Mouse (Mus musculus) limb, embryonic 11.5 days (tissue): Measurements from ENCODE around the gene Rpl12. TPM values are rescaled to one million over a fixed set of nuclear protein-coding genes. Genes with fewer than 3 reads are reported as not detected.
"Not testable (repeated sequence)": the region's sequence is repeated elsewhere in the genome, so short reads cannot be mapped to it uniquely, and the experiment has no call there.

ENCODE experiments used
- ATAC-seq: fragments of 200-750 bp; cut with Nextera tagmentation; 2 replicates; pipeline ENCODE4 v1.8.0; 2017; ENCODE audit warnings: low read depth; ENCODE audit not compliant: insufficient number of reproducible peaks, low FRiP score, low TSS enrichment
- DNase-seq: peaks from one replicate; pipeline ENCODE4 v3.0.0-alpha.2; 2015; ENCODE audit warnings: low spot score
- H3K27ac ChIP-seq: fragments of 300-500 bp; sonication (generic); replicated peaks from 2 replicates; pipeline ENCODE4 v1.5.1; 2014; ENCODE audit warnings: low read depth, mild to moderate bottlenecking, low read length
- H3K27me3 ChIP-seq: fragments of 300-500 bp; sonication (generic); 2 replicates; pipeline ENCODE4 v1.6.1; 2014; ENCODE audit warnings: mild to moderate bottlenecking, low read length, mixed read lengths; ENCODE audit not compliant: control insufficient read depth, insufficient read depth
- H3K36me3 ChIP-seq: fragments of 300-500 bp; sonication (generic); 2 replicates; pipeline ENCODE4 v1.6.1; 2014; ENCODE audit warnings: mild to moderate bottlenecking, low read length, moderate library complexity, mixed read lengths; ENCODE audit not compliant: control insufficient read depth, insufficient read depth
- H3K4me1 ChIP-seq: fragments of 300-500 bp; sonication (generic); 2 replicates; pipeline ENCODE4 v1.6.1; 2014; ENCODE audit warnings: low read length, mixed read lengths; ENCODE audit not compliant: control insufficient read depth, insufficient read depth
- H3K4me2 ChIP-seq: fragments of 300-500 bp; sonication (generic); 2 replicates; pipeline ENCODE4 v1.6.1; 2014; ENCODE audit warnings: low read depth, mild to moderate bottlenecking, moderate library complexity; ENCODE audit not compliant: severe bottlenecking
- H3K4me3 ChIP-seq: fragments of 300-500 bp; sonication (generic); 2 replicates; pipeline ENCODE4 v1.5.1; 2014; ENCODE audit warnings: low read depth, low read length
- H3K9ac ChIP-seq: fragments of 300-500 bp; sonication (generic); 2 replicates; pipeline ENCODE4 v1.6.1; 2014; ENCODE audit warnings: mild to moderate bottlenecking, low read length
- H3K9me3 ChIP-seq: fragments of 300-500 bp; sonication (generic); 2 replicates; pipeline ENCODE4 v1.6.1; 2016; ENCODE audit warnings: low read length; ENCODE audit not compliant: control insufficient read depth
- WGBS: fragments of 180-500 bp; shearing (Covaris S2); extraction: QIAGEN DNeasy Blood & Tissue Kit; methylation state at CpG from one replicate; pipeline ENCODE4 v1.1.7; 2014; 5-methylcytosine and 5-hydroxymethylcytosine counted together
- polyA plus RNA-seq: library from polyadenylated mRNA; unstranded; fragments of >200 nt; fragmentation: Nextera tagmentation; extraction: Ambion mirVana; gene quantifications from 2 replicates; pipeline ENCODE4 v1.2.1, GENCODE M21; 2014

The Rpl12 gene
- polyA plus RNA-seq, 1 experiment from 2014 or later: 198 TPM

- H3K27ac ChIP-seq: no peak overlapping the region
- H3K36me3 ChIP-seq: no peaks in the 10 kb centered on the region
- no peaks in the 10 kb centered on the region for H3K27me3 ChIP-seq
- WGBS: 86% methylated on average over 6 of the region's 6 CpGs
- H3K4me1 ChIP-seq: no peaks in the 10 kb centered on the region
- no peaks in the 10 kb centered on the region for H3K9me3 ChIP-seq
- H3K9ac ChIP-seq: no peak overlapping the region
- DNase-seq (no peak), ATAC-seq (no peak)
- no peak overlapping the region for H3K4me2 ChIP-seq
- H3K4me3 ChIP-seq: no peak overlapping the region
These were observed 35.7 kb downstream of the Rpl12 start for GRCm38 (mm10) chr2:32997081-32997480.

DNA sequence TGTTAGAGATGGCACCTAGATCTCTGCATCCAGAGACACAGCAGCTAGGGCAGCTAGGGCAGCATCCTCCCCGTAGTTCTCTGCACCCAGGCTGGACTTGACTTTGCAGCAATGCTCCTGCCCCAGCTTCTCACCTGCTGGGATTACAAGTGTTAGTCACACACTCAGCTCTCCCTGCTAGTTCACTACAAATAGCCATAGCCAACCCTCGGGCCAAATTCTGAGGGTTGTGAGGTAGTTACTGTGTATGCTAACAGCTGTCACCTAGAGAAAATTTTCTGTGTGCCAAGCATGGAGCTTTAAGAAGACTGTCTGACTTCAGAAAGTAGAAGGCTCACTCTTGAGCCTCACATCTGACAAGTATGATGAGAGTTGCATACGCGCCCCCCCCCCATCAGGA is 36.4 kb downstream of the Rpl12 start:
- Histone ChIP-seq H3K27ac (no peak overlapping the region), H3K4me1 (no peaks in the 10 kb centered on the region), H3K4me3 (no peak overlapping the region), H3K36me3 (no peaks in the 10 kb centered on the region), H3K27me3 (no peaks in the 10 kb centered on the region), H3K9ac (no peak overlapping the region), H3K9me3 (no peaks in the 10 kb centered on the region), H3K4me2 (no peak overlapping the region)
- 80% methylated on average over 4 of the region's 4 CpGs for WGBS
- DNase-seq: no peak
- no peak for ATAC-seq

DNA sequence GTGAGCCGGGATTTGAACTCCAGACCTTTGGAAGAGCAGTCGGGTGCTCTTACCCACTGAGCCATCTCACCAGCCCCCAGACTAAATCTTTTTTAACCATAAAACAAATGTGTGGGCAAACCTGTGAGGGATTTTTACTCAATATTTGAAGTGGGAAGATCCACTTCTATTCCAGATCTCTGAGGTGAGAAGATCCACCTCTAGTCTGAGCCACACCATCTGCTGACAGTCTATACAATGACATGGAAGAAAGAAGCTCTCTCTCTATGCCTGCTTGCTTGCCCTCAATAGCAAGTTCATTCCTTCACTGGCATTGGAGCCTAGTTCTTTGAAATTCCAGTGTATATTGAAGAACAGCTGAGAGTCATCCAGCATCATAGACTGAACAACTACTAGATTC is 38.4 kb downstream of the Rpl12 start:
- no peak overlapping the region for H3K27ac ChIP-seq

GRCm38 (mm10) chr2:33002144-33002543 is 40.8 kb downstream of the Rpl12 start:
- no peaks in the 10 kb centered on the region for H3K27me3 ChIP-seq
- no peak overlapping the region for H3K4me3 ChIP-seq
- WGBS: 83% methylated on average over 7 of the region's 7 CpGs
- ATAC-seq (no peak), DNase-seq (no peak)
- no peak overlapping the region for H3K4me2 ChIP-seq
- H3K36me3 ChIP-seq: no peaks in the 10 kb centered on the region
- H3K4me1 ChIP-seq: no peaks in the 10 kb centered on the region
- H3K27ac ChIP-seq: no peak overlapping the region
- no peaks in the 10 kb centered on the region for H3K9me3 ChIP-seq
- no peak overlapping the region for H3K9ac ChIP-seq

More for the DNA sequence above, 38.4 kb downstream of the Rpl12 start:
- no peak for DNase-seq
- H3K27me3 ChIP-seq: no peaks in the 10 kb centered on the region
- 92% methylated on average over 2 of the region's 2 CpGs for WGBS
- ATAC-seq: no peak
- no peak overlapping the region for H3K9ac ChIP-seq
- H3K9me3 ChIP-seq: no peaks in the 10 kb centered on the region
- no peak overlapping the region for H3K4me3 ChIP-seq
- H3K4me2 ChIP-seq: no peak overlapping the region
- no peaks in the 10 kb centered on the region for H3K4me1 ChIP-seq
- H3K36me3 ChIP-seq: no peaks in the 10 kb centered on the region

- Histone ChIP-seq H3K36me3 (no peaks in the 10 kb centered on the region), H3K27ac (no peak overlapping the region), H3K4me1 (no peaks in the 10 kb centered on the region), H3K4me3 (no peak overlapping the region), H3K9ac (no peak overlapping the region), H3K27me3 (no peaks in the 10 kb centered on the region), H3K4me2 (no peak overlapping the region), H3K9me3 (no peaks in the 10 kb centered on the region)
- ATAC-seq (no peak), DNase-seq (no peak)
- 83% methylated on average over 5 of the region's 5 CpGs for WGBS
These were observed 43.7 kb downstream of the Rpl12 start for GRCm38 (mm10) chr2:33005041-33005440.

DNA sequence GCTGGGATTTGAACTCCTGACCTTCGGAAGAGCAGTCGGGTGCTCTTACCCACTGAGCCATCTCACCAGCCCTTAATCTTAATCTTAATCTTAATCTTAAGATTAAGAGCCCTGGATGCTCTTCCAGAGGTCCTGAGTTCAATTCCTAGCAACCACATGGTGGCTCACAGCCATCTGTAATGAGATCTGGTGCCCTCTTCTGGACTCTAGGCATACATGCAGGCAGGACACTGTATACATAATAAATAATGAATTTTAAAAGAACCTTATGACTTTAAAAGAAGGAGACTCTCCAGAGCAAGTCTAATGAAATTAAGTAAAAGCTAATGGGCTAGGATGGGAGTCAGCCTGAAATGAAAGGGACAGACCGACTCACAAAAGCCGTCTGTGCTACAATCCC is 47.7 kb downstream of the Rpl12 start:
- H3K9ac ChIP-seq, H3K9me3 ChIP-seq, ATAC-seq, H3K27me3 ChIP-seq, DNase-seq, H3K36me3 ChIP-seq, H3K27ac ChIP-seq, H3K4me3 ChIP-seq, H3K4me1 ChIP-seq, H3K4me2 ChIP-seq: not testable (repeated sequence)
- 86% methylated on average over 4 of the region's 4 CpGs for WGBS

GRCm38 (mm10) chr2:33014877-33015276 is 53.5 kb downstream of the Rpl12 start:
- no peak overlapping the region for H3K27ac ChIP-seq
- no peaks in the 10 kb centered on the region for H3K27me3 ChIP-seq
- no peak overlapping the region for H3K4me2 ChIP-seq
- no peaks in the 10 kb centered on the region for H3K9me3 ChIP-seq
- no peaks in the 10 kb centered on the region for H3K4me1 ChIP-seq
- H3K9ac ChIP-seq: no peak overlapping the region
- no peaks in the 10 kb centered on the region for H3K36me3 ChIP-seq
- WGBS: 94% methylated on average over 5 of the region's 5 CpGs
- ATAC-seq (no peak), DNase-seq (no peak)
- no peak overlapping the region for H3K4me3 ChIP-seq

Other genes starting within 250 kb of the Rpl12 start
- 98.3 and 101 TPM in 2 replicates for gene Cdk9, start 248.5 kb upstream of the Rpl12 start, polyA plus RNA-seq
- gene Sh2d3c, start 240.5 kb upstream of the Rpl12 start, polyA plus RNA-seq: 12.2 and 13.1 TPM in 2 replicates
- gene 6330409D20Rik, start 220.5 kb upstream of the Rpl12 start, polyA plus RNA-seq: 0.13 TPM in 1 of 2 replicates, not detected in the other
- gene Tor2a, start 204.3 kb upstream of the Rpl12 start, polyA plus RNA-seq: 58.5 and 60.2 TPM in 2 replicates
- gene Ttc16, start 185.9 kb upstream of the Rpl12 start, polyA plus RNA-seq: 0.13 and 0.56 TPM in 2 replicates
- gene Ptrh1, start 185.8 kb upstream of the Rpl12 start, polyA plus RNA-seq: 3.7 and 5.2 TPM in 2 replicates
- gene Cfap157, start 177.1 kb upstream of the Rpl12 start, polyA plus RNA-seq: 0.27 and 0.37 TPM in 2 replicates
- gene Stxbp1, start 114.3 kb upstream of the Rpl12 start, polyA plus RNA-seq: 15.2 and 17.7 TPM in 2 replicates
- 18.6 and 23.2 TPM in 2 replicates for gene Fam129b, start 85.4 kb upstream of the Rpl12 start, polyA plus RNA-seq
- gene Lrsam1, start 55 bp downstream of the Rpl12 start, polyA plus RNA-seq: 6.0 and 7.0 TPM in 2 replicates
- gene Slc2a8, start 20.5 kb downstream of the Rpl12 start, polyA plus RNA-seq: 10.9 and 14.2 TPM in 2 replicates
- gene Garnl3, start 170.1 kb downstream of the Rpl12 start, polyA plus RNA-seq: 10.4 and 13.1 TPM in 2 replicates